Mouse (Mus musculus) brain, embryonic 14.5 days (tissue): Measurements from ENCODE around the gene Prap1. TPM values are rescaled to one million over a fixed set of nuclear protein-coding genes. Genes with fewer than 3 reads are reported as not detected.

Source experiments
- DNase-seq: peaks from one replicate; pipeline ENCODE4 v3.0.0-alpha.2; 2011; ENCODE audit warnings: low read depth
- CTCF ChIP-seq: fragments of 200-500 bp; IDR thresholded peaks from 2 replicates; pipeline ENCODE4 v1.5.1; 2012; ENCODE audit warnings: inconsistent platforms, mild to moderate bottlenecking, moderate library complexity, borderline replicate concordance; ENCODE audit not compliant: insufficient read depth, insufficient read length; ENCODE audit errors: extremely low read depth
- POLR2A ChIP-seq: fragments of 200-500 bp; IDR thresholded peaks from 2 replicates; pipeline ENCODE4 v1.6.1; 2012; ENCODE audit warnings: mild to moderate bottlenecking, inconsistent platforms, borderline replicate concordance; ENCODE audit not compliant: poor library complexity, insufficient read depth, insufficient read length, severe bottlenecking; ENCODE audit errors: extremely low read depth
- polyA plus RNA-seq: library from polyadenylated mRNA; depleted of rRNA; stranded (reverse); fragments of >200 nt; gene quantifications from 2 replicates; pipeline ENCODE4 v1.2.3, GENCODE M21; 2012

Gene Prap1
- polyA plus RNA-seq, 1 experiment, result 6.4 TPM

DNA sequence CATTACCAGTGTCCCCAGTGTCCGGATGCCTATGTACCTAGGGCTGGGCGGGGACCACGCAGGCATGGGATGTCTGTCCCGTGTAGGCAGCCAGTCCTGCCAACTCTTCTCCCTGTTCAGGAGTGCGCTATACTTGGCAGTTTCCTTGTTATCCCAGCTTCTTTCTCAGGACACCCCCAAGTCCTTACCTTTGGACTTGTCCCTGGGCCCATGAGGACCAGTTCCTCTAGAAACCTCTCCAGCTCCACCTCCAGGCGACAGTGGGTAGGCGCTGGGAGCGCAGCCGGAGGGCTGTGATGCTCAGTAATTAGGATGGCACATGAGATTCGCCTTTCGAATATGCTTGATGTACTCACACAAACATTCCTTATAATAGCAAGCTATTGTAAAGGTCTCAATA is 30.9 kb upstream of the Prap1 start:
- peak; percentile 63 for DNase-seq
- TF ChIP-seq POLR2A (no peak), CTCF (peak; percentile 60)

DNA sequence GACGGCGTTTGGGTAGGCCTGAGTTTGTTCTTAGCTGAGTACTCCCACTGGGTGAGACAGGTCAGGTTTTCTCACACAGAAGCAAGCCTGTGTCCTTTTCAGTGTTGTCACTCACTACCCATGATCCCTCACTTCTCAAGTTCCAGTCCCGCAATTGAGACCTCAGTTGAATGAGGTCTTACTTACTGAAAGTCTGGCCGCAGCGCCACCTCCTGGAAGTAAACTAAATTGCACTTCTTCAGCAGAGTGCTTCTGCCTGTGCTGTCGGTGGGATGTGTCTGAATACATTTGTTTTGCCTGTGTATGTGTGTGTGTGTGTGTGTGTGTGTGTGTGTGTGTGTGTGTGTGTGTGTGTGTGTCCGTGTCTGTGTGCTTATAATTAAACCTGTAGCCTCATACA is 30.1 kb upstream of the Prap1 start:
- TF ChIP-seq POLR2A (no peak), CTCF (peak; percentile 81)
- DNase-seq, result peak; percentile 85

DNA sequence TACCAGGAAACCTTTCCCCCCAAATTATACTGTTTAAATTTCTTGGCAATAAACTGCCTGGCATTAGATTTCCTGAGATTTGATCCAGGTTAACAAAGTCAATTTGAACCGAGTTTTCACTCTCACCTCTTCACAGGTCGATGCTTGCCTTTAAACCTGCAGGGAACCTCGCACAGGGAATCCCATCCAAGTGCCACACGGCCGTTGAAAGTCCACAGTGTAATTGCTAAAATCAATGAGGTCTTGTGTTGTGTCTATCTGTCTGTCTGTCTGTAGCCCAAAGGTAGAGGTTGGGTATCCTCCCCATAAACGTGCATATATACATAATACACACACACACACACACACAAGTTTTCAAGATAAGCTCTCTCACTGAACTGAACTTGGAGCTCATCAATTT is 25.8 kb upstream of the Prap1 start:
- no peak for TF ChIP-seq POLR2A
- TF ChIP-seq CTCF, result no peak
- no peak for DNase-seq

DNA sequence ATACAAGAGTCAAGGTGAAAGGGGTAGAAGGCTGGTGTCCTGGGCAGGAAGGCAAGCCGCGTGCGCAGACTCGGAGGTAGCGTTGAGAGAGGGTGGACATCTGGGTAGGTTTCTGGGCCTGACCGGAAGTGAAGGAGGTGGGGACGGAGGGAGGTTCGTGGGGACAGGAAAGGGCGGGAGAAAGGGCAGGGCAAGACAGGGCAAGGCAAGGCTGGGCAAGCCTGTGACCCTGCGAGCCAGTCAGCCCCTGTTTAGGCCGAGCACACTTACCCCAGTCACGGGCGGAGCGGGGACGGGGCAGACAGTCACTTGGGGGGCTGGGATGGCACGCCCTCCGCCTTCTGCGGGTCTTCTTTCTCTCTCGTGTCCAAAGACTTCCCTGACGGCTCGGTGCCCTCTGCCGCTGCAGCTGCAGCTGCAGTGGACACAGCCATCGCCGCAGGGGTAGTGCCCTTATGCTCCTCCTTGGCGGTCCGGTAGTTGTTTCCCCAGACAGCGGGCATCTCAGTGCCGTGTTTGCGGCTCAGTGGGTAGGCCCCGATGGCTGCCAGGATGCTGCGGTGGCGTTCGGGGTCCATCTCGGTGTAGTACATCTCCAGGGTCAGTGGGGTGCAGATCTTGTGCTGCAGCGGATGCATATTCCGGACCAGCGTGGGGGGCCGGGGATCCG is 23.0 kb upstream of the Prap1 start:
- no peak for DNase-seq
- TF ChIP-seq POLR2A (no peak), CTCF (no peak)

DNA sequence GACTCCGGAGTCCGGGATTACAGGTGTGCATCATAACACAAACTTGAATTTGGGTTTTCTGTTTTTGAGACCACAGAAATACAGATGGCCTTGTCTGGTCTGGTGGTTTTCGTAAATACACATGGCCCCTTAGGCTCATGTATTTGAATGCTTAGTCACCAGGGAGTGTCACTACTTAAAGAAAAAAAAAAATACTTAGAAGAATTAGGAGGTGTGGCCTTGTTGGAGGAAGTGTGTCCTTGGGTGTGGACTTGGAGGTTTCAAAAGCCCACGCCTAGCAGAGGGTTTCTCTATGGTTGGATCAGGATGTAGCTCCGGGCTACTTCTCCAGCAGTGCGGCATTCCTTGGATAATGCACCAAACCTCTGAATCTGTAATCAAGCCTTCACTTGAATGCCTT is 15.5 kb upstream of the Prap1 start:
- TF ChIP-seq POLR2A, result no peak
- no peak for TF ChIP-seq CTCF
- DNase-seq, result no peak

DNA sequence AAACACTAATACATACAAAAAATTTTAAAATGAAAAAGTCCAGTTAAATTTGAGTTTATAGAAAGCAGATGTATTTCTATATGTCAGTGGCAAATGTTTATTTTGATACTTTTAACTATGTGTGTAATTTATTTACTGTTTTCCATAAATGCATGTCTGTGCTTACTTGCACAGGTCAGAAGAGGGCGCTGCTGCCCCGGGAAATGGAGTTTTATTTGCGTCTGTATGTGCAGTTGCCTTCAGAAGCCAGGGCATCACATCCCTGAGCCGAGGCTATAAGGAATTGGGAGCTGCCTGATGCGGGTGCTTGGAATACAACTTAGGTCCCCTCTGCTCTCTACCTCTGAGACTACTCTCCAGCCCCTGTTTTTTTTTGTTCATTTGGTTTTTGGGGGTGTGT is 14.5 kb upstream of the Prap1 start:
- TF ChIP-seq CTCF, result peak; percentile 84
- TF ChIP-seq POLR2A, result no peak
- DNase-seq, result peak; percentile 95

DNA sequence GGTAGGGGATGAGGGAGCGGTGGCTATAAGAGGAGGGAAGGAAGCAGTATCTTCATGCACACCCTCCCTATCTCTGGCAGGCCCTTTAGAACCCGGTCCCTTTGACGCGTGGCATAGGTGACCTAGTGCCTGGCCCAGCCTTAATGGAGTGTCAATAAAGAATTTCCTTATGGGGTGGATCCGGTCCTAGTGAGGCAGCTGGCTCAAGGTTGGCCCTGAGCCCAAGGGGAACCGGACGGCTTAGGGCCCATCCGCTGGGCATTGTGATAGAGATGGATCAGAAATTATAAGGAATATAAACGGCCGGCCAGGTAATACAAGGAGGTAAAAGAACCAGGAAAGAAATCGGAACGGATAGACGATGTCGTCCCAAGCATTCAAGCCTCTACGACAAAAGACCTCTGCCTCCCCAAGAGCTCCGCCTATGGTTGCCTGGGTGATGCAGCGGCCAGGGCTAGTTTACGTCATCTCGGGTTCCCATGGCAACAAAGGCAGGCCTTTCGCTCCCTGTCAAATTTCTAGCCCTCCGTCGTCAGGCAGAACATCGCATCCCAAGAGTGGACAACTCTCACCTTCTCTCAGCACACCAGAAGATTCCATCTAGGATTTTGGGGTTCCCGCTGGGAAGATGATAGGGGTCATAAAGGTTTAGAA is 12.6 kb upstream of the Prap1 start:
- DNase-seq, result peak; percentile 97
- peak; percentile 62; the same call in 1 of the 2 replicates for TF ChIP-seq POLR2A
- no peak for TF ChIP-seq CTCF

DNA sequence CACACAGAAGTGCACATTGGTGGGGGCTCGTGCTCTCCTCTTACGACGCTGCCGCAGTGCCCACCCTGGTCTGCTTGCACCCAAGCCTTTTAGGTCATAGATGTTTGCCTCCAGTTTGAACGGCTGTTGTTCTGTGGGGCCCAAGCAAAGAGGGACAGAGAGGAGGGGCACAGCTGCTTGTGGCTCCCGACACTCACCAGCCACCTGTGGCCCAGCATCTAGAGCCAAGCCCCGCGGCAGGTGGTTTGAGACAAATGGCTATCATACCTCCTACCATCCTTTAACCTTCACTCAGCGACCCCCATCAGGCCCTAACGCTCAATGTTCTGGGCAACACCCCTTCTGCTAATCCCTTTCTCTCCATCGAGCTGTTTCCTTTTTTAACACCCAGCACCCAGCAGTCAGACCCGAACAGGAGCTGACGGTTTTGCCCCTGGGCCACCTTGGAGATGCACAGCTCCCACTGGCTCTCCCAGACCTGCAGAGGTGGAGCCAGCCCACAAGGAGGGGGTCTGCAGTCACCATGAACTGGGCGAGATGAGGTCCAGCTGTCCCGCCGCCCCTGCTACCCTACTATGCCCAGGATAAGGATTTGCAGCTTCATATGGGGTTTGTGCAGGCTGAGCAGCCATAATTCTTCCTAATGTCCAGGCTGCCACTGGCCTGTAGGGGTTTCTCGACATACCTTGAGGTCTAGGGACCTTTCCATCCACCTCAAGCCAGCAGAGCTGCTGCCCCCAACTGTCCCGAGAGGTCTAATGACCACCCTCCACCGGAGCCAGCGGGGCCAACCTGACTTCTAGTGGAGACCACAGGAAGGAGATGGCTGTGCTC is 11.6 kb upstream of the Prap1 start:
- peak; percentile 43 for DNase-seq
- no peak for TF ChIP-seq POLR2A
- TF ChIP-seq CTCF, result no peak

DNA sequence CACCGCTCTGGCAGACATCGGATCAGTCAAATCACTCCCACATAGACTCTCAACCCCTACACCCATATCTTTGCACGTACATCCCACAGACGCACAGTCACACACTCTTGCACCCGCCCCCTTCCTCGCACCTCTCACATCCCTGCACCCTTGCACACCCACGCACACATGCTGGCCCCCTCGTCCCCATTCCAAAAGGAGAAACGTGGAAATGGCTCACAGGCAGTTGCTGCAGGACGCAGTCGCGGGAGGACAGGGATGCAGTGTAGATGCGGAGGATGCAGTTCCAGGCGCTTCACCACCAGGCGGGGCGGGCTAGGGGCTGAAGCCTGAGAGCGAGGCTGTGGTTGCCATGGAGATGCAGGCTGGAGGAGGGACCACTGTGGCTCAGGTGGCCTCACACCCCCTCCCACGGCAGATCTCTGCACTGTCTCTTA is 10.9 kb upstream of the Prap1 start, which contains the start of gene Caly:
Gene Caly (minus strand): TSS at position 307 of the 437 bp plus-strand sequence.
- peak; percentile 96 for DNase-seq
- TF ChIP-seq CTCF, result peak; percentile 84
- peak; percentile 10; the same call in 1 of the 2 replicates for TF ChIP-seq POLR2A

DNA sequence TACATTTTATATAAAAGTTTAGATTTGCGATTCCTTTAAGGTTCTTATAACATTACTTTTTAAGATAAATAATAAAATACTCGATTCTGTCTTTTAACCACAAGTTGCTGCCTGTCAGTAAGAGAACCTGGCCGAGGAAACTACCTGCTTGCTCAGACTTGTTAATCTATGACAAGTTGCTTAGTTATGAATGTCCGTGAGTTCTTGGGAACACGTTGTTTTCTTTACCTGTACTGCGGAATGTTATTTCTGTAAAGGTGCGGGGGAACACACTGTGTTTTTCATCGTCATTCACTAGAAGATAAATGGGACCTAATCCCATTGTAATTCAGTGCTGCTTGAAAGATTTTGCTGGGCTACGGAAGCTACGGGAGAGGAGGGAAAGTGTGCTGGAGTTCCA is 2.6 kb upstream of the Prap1 start:
- no peak for TF ChIP-seq CTCF
- TF ChIP-seq POLR2A, result no peak

DNA sequence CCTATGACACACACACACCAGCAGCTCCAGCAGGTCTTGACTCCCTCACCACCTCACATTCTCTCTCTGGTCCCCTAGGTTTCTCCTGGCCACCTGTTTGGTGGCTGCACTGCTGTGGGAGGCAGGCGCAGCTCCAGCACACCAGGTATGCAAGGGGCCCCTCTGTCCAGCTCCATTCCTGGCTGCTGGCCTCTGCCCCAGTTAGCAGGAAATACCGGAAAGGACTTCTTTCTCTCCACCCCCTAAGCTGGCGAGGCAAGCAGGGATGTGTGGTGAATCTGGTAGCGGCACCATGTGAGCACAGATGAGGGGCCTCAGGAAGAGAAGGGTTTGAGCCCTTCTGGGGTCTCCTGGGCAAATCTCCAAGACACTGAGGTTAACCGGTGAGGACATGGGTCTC is 1.8 kb downstream of the Prap1 start:
- DNase-seq, result no peak
- TF ChIP-seq CTCF, result no peak
- no peak for TF ChIP-seq POLR2A

More for the DNA sequence above, 2.6 kb upstream of the Prap1 start:
- no peak for DNase-seq
